Mouse (Mus musculus) left cerebral cortex, postnatal 10 days (tissue): ENCODE data around the gene Kcnk5. TPM values are rescaled to one million over a fixed set of nuclear protein-coding genes. Genes with fewer than 3 reads are reported as not detected.

ENCODE experiments used
- DNase-seq, 2 experiments: peaks; one replicate each; pipeline ENCODE4 v3.0.0; 2021 to 2022; ENCODE audit warnings: low spot score in 2 of 2, mixed read lengths in 1 of 2; ENCODE audit errors: extremely low spot score in 1 of 2
- intact Hi-C: fragments of 180-260 bp; cut with DNase I; formaldehyde crosslinking; loops from one replicate; pipeline ENCODE4 v1.15.1; 2025
- total RNA-seq, 2 experiments: library from RNA; stranded (reverse); gene quantifications; 2 replicates each; pipeline ENCODE4 v1.2.3; 2021

Kcnk5 gene
- under 1 TPM; 0.34 to 0.36 TPM for total RNA-seq

- peak; percentile 50 to 89 for DNase-seq
- intact Hi-C loops, result loop anchor here (5.0 kb wide), 1 partner anchor 44 kb away; the partner anchor contains the start of gene Saysd1
These were observed at the start of gene Kcnk5 for GRCm38 (mm10) chr14:20181466-20181921. TSS of gene Kcnk5 (minus strand) at chr14:20181809.

DNA sequence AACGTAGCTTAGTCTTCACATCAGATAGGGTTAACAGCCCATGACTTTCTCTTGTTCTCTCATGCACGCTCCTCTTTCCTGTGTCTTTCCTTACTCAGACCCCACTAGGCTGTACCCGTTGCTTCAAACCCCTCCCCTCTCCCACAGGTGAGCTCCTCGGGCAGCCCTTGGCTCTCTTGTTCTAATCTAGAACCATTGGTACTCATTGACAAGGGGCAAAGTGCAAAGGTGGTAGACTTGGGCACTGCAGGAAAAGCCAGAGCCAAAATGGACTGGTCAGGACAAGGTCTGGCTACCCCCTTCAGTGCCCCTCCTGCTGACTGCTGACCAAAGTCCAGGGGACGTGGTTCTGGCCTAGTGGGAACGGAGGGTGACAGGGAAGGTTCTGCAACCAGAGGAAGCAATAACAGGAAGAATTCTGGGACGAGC is 48.5 kb upstream of the Kcnk5 start:
- DNase-seq, result no peak
- intact Hi-C loops, result loop anchor here (10.0 kb wide), 1 partner anchor 75 kb away; no protein-coding TSS in a partner anchor

GRCm38 (mm10) chr14:20229437-20229836 is 47.8 kb upstream of the Kcnk5 start:
- intact Hi-C loops, result no loop called here
- DNase-seq, result no peak

GRCm38 (mm10) chr14:20228336-20228735 is 46.7 kb upstream of the Kcnk5 start:
- intact Hi-C loops, result no loop called here
- no peak for DNase-seq

DNA sequence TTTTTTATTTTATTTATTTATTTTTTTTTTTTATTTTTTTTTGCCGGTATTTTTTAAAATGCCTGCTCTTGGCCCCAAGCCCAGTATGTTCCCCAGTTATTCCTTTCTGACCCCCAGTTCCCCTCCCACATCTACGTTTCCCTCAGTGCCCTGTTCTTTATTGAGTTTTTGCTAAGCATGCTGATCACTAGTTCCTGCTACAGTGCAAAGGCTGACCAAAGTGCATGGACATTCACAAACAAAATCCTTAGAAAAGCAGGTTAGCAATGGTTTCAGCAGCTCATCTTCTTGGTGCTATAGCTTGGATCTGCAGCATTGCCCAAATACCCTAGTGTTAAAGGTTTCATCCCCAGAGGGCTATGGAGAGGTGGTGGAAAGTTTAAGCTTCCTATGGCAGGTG is 45.4 kb upstream of the Kcnk5 start:
- intact Hi-C loops, result no loop called here
- no peak for DNase-seq

- intact Hi-C loops, result no loop called here
These were observed 44.9 kb upstream of the Kcnk5 start for GRCm38 (mm10) chr14:20226488-20226887.

DNA sequence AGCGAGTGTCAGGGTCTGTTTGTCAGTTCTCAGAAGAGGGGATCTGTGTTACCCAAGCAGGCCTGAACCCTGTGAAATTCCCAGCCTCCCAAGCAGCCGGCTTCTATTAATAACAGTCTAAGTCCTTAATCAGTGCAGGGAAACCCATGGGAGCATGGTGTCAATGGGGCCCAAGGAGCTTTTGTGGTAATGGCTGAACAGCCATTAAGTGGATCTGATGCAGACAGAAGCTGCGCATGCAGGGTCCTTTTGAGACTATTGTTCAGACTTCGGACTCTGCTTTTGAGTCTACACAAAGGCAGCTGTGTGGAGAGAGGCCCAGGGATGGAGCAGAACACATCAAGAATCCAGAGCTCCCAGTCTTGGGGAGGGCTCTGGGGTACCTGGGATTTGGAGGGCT is 43.9 kb upstream of the Kcnk5 start:
- DNase-seq, result no peak
- intact Hi-C loops, result no loop called here

More at GRCm38 (mm10) chr14:20226488-20226887, 44.9 kb upstream of the Kcnk5 start:
- DNase-seq, result no peak

GRCm38 (mm10) chr14:20224576-20225218 is 43.1 kb upstream of the Kcnk5 start:
- DNase-seq, result no peak
- intact Hi-C loops, result no loop called here

GRCm38 (mm10) chr14:20224163-20224562 is 42.6 kb upstream of the Kcnk5 start:
- peak; percentile 15 to 47 for DNase-seq
- intact Hi-C loops, result no loop called here

GRCm38 (mm10) chr14:20223253-20223652 is 41.6 kb upstream of the Kcnk5 start:
- intact Hi-C loops, result no loop called here
- DNase-seq, result no peak

DNA sequence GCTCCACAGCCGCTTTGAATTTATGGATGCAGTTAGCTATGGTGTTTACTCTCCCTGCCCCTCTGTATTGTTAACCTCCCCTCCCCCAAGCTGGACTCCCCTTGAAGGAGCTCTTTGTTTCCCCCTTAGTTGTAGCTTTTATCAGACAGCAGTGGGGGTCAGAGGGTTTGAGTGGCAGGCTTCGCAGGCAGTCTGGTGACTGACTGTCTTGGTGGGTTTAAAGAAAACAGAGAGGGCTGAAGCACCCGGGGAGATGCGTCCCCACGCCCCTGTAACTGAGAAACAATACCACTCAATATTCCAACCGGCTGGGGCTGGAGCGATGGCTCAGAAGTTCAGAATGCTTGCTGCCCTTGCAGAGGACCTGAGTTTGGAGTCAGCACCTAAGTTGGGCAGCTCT is 39.5 kb upstream of the Kcnk5 start:
- intact Hi-C loops, result no loop called here
- no peak for DNase-seq

GRCm38 (mm10) chr14:20219849-20220248 is 38.2 kb upstream of the Kcnk5 start:
- DNase-seq, result no peak
- intact Hi-C loops, result loop anchor here (10.0 kb wide), 1 partner anchor 85 kb away; the partner anchor contains the start of gene Saysd1

GRCm38 (mm10) chr14:20217299-20217864 is 35.8 kb upstream of the Kcnk5 start:
- DNase-seq, result no peak
- intact Hi-C loops, result loop anchor here (10.0 kb wide), 1 partner anchor 83 kb away; the partner anchor contains the start of gene Saysd1

DNA sequence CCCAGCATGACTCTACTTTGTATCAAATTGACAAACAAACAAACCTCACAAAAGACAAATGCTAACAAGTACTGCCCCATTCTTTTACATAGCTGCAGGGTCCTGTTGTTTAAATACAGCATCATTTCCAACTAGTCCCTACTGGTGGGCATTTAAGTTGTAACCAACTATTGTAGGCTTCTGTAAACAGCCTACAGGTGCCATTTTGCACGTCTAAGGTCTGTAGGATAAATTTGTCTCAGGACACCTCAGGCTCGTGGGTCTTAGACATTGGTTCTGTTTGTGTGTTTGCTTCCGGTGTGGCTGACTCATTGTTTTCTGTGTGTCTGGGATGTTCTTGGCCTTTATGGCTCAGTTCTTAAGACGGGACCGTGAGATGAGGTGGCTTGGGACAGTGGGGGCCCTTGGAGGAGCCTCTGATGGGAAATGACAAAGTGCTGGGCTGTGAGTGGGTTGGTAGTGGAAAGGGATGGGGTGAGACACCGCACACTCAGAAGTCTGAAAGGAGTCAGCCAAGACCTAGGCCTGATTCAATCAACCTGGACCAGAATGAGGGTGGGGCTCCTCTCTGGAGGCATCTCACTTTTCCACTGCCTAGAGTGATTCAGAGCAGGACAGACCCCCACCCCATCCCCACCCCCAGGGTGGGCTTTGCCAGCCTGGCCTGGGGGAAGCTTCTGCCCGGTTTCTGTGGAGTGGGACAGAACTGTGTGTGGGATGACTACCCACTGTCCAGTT is 35.1 kb upstream of the Kcnk5 start:
- intact Hi-C loops, result loop anchor here (10.0 kb wide), 1 partner anchor 82 kb away; the partner anchor contains the start of gene Saysd1
- no peak for DNase-seq

- no peak for DNase-seq
- intact Hi-C loops, result loop anchor here (10.0 kb wide), 1 partner anchor 81 kb away; the partner anchor contains the start of gene Saysd1
These were observed 34.2 kb upstream of the Kcnk5 start for GRCm38 (mm10) chr14:20215826-20216225.

DNA sequence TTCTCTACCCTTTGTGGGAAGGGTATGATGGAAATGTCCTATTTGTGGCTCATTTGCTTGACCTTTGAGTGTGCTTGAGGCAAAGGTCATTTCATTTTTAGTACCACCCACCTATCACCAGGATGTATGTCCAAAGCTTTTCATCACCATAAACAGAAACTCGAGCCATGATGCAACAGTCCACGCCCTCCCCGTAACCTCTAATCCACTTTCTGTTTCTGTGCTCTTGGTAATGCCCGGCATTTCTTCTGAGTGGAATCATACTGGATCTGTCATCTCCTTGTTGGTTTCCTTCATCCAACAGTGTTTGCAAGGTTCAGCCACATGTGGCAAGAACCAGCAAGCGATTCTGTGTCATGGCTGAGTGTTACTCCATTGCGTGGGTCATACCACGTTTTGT is 32.5 kb upstream of the Kcnk5 start:
- intact Hi-C loops, result loop anchor here (10.0 kb wide), 1 partner anchor 79 kb away; the partner anchor contains the start of gene Saysd1
- DNase-seq, result no peak

GRCm38 (mm10) chr14:20211754-20212601 is 30.4 kb upstream of the Kcnk5 start:
- intact Hi-C loops, result loop anchor here (10.0 kb wide), 1 partner anchor 77 kb away; the partner anchor contains the start of gene Saysd1
- DNase-seq, result no peak

GRCm38 (mm10) chr14:20209926-20210325 is 28.3 kb upstream of the Kcnk5 start:
- intact Hi-C loops, result loop anchor here (10.0 kb wide), 1 partner anchor 75 kb away; the partner anchor contains the start of gene Saysd1
- DNase-seq, result no peak
